Mouse (Mus musculus) MEL (cell line): ENCODE data around the gene Cep78. TPM values are rescaled to one million over a fixed set of nuclear protein-coding genes. Genes with fewer than 3 reads are reported as not detected.
A peak's percentile ranks its signal among the peaks of the same experiment; 100 is the strongest.

Source experiments
- DNase-seq: peaks from one replicate; pipeline ENCODE4 v3.0.0; 2011; ENCODE audit warnings: low read depth, low spot score
- H3K27ac ChIP-seq: 2 replicates; pipeline ENCODE4 v1.5.1; 2012; ENCODE audit warnings: low read depth, mild to moderate bottlenecking, control low read depth, low read length, moderate library complexity; ENCODE audit not compliant: control insufficient read depth
- H3K27me3 ChIP-seq, 2 experiments: fragments of 150-350 bp in 1 of 2; sonication (generic) in 1 of 2; 2 replicates each; pipeline ENCODE4 v1.6.1; 2012; ENCODE audit warnings: low read length in 2 of 2, mild to moderate bottlenecking in 2 of 2, improper control_type of control experiment in 1 of 2, moderate library complexity in 1 of 2; ENCODE audit not compliant: insufficient read depth in 2 of 2, control insufficient read depth in 1 of 2
- H3K36me3 ChIP-seq, 2 experiments: 2 replicates each; pipeline ENCODE4 v1.6.1; 2012 to 2014; ENCODE audit warnings: low read length in 2 of 2, improper control_type of control experiment in 1 of 2, inconsistent platforms in 1 of 2, mild to moderate bottlenecking in 1 of 2; ENCODE audit not compliant: insufficient read depth in 2 of 2, control insufficient read depth in 1 of 2
- H3K4me1 ChIP-seq, 2 experiments: fragments of 150-350 bp in 1 of 2; sonication (generic) in 1 of 2; 2 replicates each; pipeline ENCODE4 v1.6.1; 2012; ENCODE audit warnings: low read length in 2 of 2, improper control_type of control experiment in 1 of 2, mild to moderate bottlenecking in 1 of 2; ENCODE audit not compliant: insufficient read depth in 2 of 2, control insufficient read depth in 1 of 2
- H3K4me3 ChIP-seq, 2 experiments: fragments of 150-350 bp in 1 of 2; sonication (generic) in 1 of 2; 2 replicates each; pipeline ENCODE4 v1.5.1; 2012; ENCODE audit warnings: low read depth in 2 of 2, low read length in 2 of 2, mild to moderate bottlenecking in 2 of 2, moderate library complexity in 2 of 2, control low read depth in 1 of 2, improper control_type of control experiment in 1 of 2; ENCODE audit not compliant: control insufficient read depth in 1 of 2, insufficient read depth in 1 of 2
- H3K79me2 ChIP-seq: 2 replicates; pipeline ENCODE4 v1.6.1; 2012; ENCODE audit warnings: mild to moderate bottlenecking, low read length, moderate library complexity; ENCODE audit not compliant: control insufficient read depth, poor library complexity, insufficient read depth
- H3K9ac ChIP-seq: 2 replicates; pipeline ENCODE4 v1.6.1; 2012; ENCODE audit warnings: low read depth, mild to moderate bottlenecking, control low read depth, low read length, moderate library complexity; ENCODE audit not compliant: control insufficient read depth, poor library complexity, severe bottlenecking
- H3K9me3 ChIP-seq: fragments of 150-350 bp; sonication (generic); replicated peaks from 2 replicates; pipeline ENCODE4 v1.6.1; 2012; ENCODE audit warnings: mild to moderate bottlenecking, low read length, improper control_type of control experiment, moderate library complexity; ENCODE audit not compliant: insufficient read depth
- ETS1 ChIP-seq: IDR thresholded peaks from 2 replicates; pipeline ENCODE4 v1.6.1; 2012; ENCODE audit warnings: low read depth, mild to moderate bottlenecking, inconsistent platforms, low read length, improper control_type of control experiment, moderate library complexity
- GATA1 ChIP-seq: IDR thresholded peaks from 2 replicates; pipeline ENCODE4 v1.6.1; 2011; ENCODE audit warnings: low read depth, low read length, improper control_type of control experiment
- MXI1 ChIP-seq: IDR thresholded peaks from 2 replicates; pipeline ENCODE4 v1.6.1; 2011; ENCODE audit warnings: mild to moderate bottlenecking, low read depth, low read length, improper control_type of control experiment
- MYB ChIP-seq: IDR thresholded peaks from 2 replicates; pipeline ENCODE4 v1.6.1; 2011; ENCODE audit warnings: mild to moderate bottlenecking, low read depth, low read length, improper control_type of control experiment
- NELFE ChIP-seq: IDR thresholded peaks from 2 replicates; pipeline ENCODE4 v1.6.1; 2011; ENCODE audit warnings: low read depth, low read length, improper control_type of control experiment
- NRF1 ChIP-seq: IDR thresholded peaks from 2 replicates; pipeline ENCODE4 v1.6.1; 2014; ENCODE audit warnings: low read depth, mild to moderate bottlenecking, inconsistent platforms, low read length, improper control_type of control experiment, moderate library complexity; ENCODE audit not compliant: poor library complexity, insufficient read depth, severe bottlenecking
- RAD21 ChIP-seq: IDR thresholded peaks from 2 replicates; pipeline ENCODE4 v1.6.1; 2011; ENCODE audit warnings: mild to moderate bottlenecking, low read depth, low read length, improper control_type of control experiment
- polyA plus RNA-seq, 2 experiments: library from polyadenylated mRNA; stranded (reverse) in 1 of 2; unstranded in 1 of 2; fragments of >175 nt in 1 of 2; fragments of >200 nt in 1 of 2; gene quantifications; 2 replicates each; pipeline versions ENCODE4 v1.2.1 to v1.2.4; 2012; ENCODE audit warnings: low replicate concordance in 2 of 2, low read depth in 1 of 2; ENCODE audit not compliant: insufficient read length in 2 of 2, insufficient read depth in 1 of 2, missing spikeins in 1 of 2
- total RNA-seq: library from RNA; depleted of rRNA; stranded (reverse); fragments of 300-350 nt; gene quantifications from 2 replicates; pipeline ENCODE4 v1.2.3, GENCODE M21; 2012; rRNA removed

The Cep78 gene
- total and polyA plus RNA-seq, 3 experiments, result 22.2 to 23.0 TPM; not detected in 1

- peak; percentile 90 for TF ChIP-seq GATA1
Observed at GRCm38 (mm10) chr19:15910488-15910887, 74.3 kb downstream of the Cep78 start (continued).

- TF ChIP-seq NRF1 (no peak), ETS1 (no peak), NELFE (no peak), RAD21 (no peak), MYB (no peak), MXI1 (no peak)
- no peaks in the 10 kb centered on the region for H3K79me2 ChIP-seq
- no peak overlapping the region for H3K27ac ChIP-seq
- H3K4me1 ChIP-seq, result peaks cover 6 to 20% of the 10 kb centered on the region in 2 experiments
- H3K4me3 ChIP-seq, result no peak overlapping the region
- DNase-seq, result no peak
- no peak overlapping the region for H3K9ac ChIP-seq
- H3K36me3 ChIP-seq, result peaks cover 26 to 27% of the 10 kb centered on the region in 2 experiments
- H3K9me3 ChIP-seq, result no peaks in the 10 kb centered on the region
- no peaks in the 10 kb centered on the region for H3K27me3 ChIP-seq
Observed at GRCm38 (mm10) chr19:15908016-15908415, 76.8 kb downstream of the Cep78 start.

Other genes with a start within 250 kb of the Cep78 start
- 201 and 352 TPM in 2 replicates for gene Psat1, start 37.7 kb downstream of the Cep78 start, total RNA-seq
- gene Psat1, start 37.7 kb downstream of the Cep78 start, polyA plus RNA-seq, result 100 to 1,000 TPM; 484 to 552 TPM
- not detected in 2 replicates for gene Gnaq, start 147.8 kb upstream of the Cep78 start, total RNA-seq
- gene Gnaq, start 147.8 kb upstream of the Cep78 start, polyA plus RNA-seq, result not detected